Mouse (Mus musculus): Measurements from ENCODE around the gene Kansl2.

GRCm38 (mm10) chr15:98552758-98553157 lies 18.7 kb upstream of the Kansl2 start:
- TF ChIP-seq CTCF (conservative IDR thresholded peaks at IDR 0.05; ENCODE audit: insufficient read depth, insufficient read length, low read depth, low read length) (no peak), POLR2A (IDR thresholded peaks at IDR 0.05; ENCODE audit: low read depth, low read length) (no peak)

All from kidney, adult 2 months (tissue).